Mouse (Mus musculus) small intestine, adult 2 months (tissue): ENCODE measurements around the gene Gm13694.

Experiments used
- CTCF ChIP-seq: fragments of 200-500 bp; IDR thresholded peaks from 2 replicates; pipeline ENCODE4 v1.5.1; 2012; ENCODE audit warnings: low read depth, mild to moderate bottlenecking, control low read depth, inconsistent platforms, low read length, moderate library complexity, mixed read lengths; ENCODE audit not compliant: insufficient replicate concordance, insufficient read length; ENCODE audit errors: extremely low read depth
- POLR2A ChIP-seq: fragments of 200-500 bp; IDR thresholded peaks from 2 replicates; pipeline ENCODE4 v1.6.1; 2012; ENCODE audit warnings: low read depth, mild to moderate bottlenecking, control low read depth, inconsistent platforms, low read length, moderate library complexity

GRCm38 (mm10) chr2:84009818-84010217 is 31.1 kb downstream of the Gm13694 start:
- TF ChIP-seq POLR2A, result no peak
- no peak for TF ChIP-seq CTCF
